Mouse (Mus musculus) liver, postnatal 0 days (tissue): ENCODE data around the gene Slc16a6. TPM values are rescaled to one million over a fixed set of nuclear protein-coding genes. Genes with fewer than 3 reads are reported as not detected.

Experiments
- ATAC-seq: fragments of 200-750 bp; cut with Nextera tagmentation; 2 replicates; pipeline ENCODE4 v1.8.0; 2017; ENCODE audit warnings: mild to moderate bottlenecking, moderate library complexity
- DNase-seq: peaks from one replicate; pipeline ENCODE4 v3.0.0-alpha.2; 2016
- H3K27ac ChIP-seq: fragments of 300-500 bp; sonication (generic); 2 replicates; pipeline ENCODE4 v1.5.1; 2014; ENCODE audit warnings: antibody characterized with exemption, moderate library complexity, mild to moderate bottlenecking, low read depth
- H3K27me3 ChIP-seq: fragments of 300-500 bp; sonication (generic); 2 replicates; pipeline ENCODE4 v1.6.1; 2014; ENCODE audit warnings: low read length, control low read depth, mixed read lengths; ENCODE audit not compliant: insufficient read depth
- H3K36me3 ChIP-seq: fragments of 300-500 bp; sonication (generic); replicated peaks from 2 replicates; pipeline ENCODE4 v1.6.1; 2014; ENCODE audit warnings: mild to moderate bottlenecking, control low read depth, low read length, moderate library complexity, mixed read lengths; ENCODE audit not compliant: insufficient read depth
- H3K4me1 ChIP-seq: fragments of 300-500 bp; sonication (generic); 2 replicates; pipeline ENCODE4 v1.6.1; 2014; ENCODE audit warnings: antibody characterized with exemption, mild to moderate bottlenecking, control low read depth; ENCODE audit not compliant: insufficient read depth
- H3K4me2 ChIP-seq: fragments of 300-500 bp; sonication (generic); 2 replicates; pipeline ENCODE4 v1.6.1; 2014; ENCODE audit warnings: low read depth, mild to moderate bottlenecking, low read length, moderate library complexity, mixed read lengths
- H3K4me3 ChIP-seq: fragments of 300-500 bp; sonication (generic); 2 replicates; pipeline ENCODE4 v1.5.1; 2014; ENCODE audit warnings: low read depth, low read length
- H3K9ac ChIP-seq: fragments of 300-500 bp; sonication (generic); replicated peaks from 2 replicates; pipeline ENCODE4 v1.6.1; 2014; ENCODE audit warnings: mild to moderate bottlenecking, moderate library complexity
- H3K9me3 ChIP-seq: fragments of 300-500 bp; sonication (generic); 2 replicates; pipeline ENCODE4 v1.6.1; 2016; ENCODE audit warnings: mild to moderate bottlenecking, control low read depth, low read length, mixed read lengths
- CTCF ChIP-seq: sonication (generic); IDR thresholded peaks from 2 replicates; pipeline ENCODE4 v1.5.1; 2016; ENCODE audit warnings: antibody characterized with exemption, low read depth
- EP300 ChIP-seq: IDR thresholded peaks from 2 replicates; pipeline ENCODE4 v1.6.1; 2016; ENCODE audit warnings: antibody characterized with exemption, low read depth, mild to moderate bottlenecking
- WGBS: fragments of 180-500 bp; shearing (Covaris S2); extraction: QIAGEN DNeasy Blood & Tissue Kit; methylation state at CpG from one replicate; pipeline ENCODE4 v1.1.7; 2014; ENCODE audit not compliant: insufficient replicate concordance; 5-methylcytosine and 5-hydroxymethylcytosine counted together
- polyA plus RNA-seq: library from polyadenylated mRNA; unstranded; fragments of >200 nt; fragmentation: Nextera tagmentation; extraction: Ambion mirVana; gene quantifications from 2 replicates; pipeline ENCODE4 v1.2.1, GENCODE M21; 2015

Gene Slc16a6
- polyA plus RNA-seq, 1 experiment from 2014 or later: 18.8 TPM

GRCm38 (mm10) chr11:109444600-109444999 lies 28.8 kb downstream of the Slc16a6 start:
- H3K4me1 ChIP-seq: peaks cover 10% of the 10 kb centered on the region
- ATAC-seq (no peak), DNase-seq (peak; percentile 62)
- TF ChIP-seq EP300: no peak
- TF ChIP-seq CTCF: peak; percentile 72
- no peak overlapping the region for H3K27ac ChIP-seq
- no peaks in the 10 kb centered on the region for H3K9me3 ChIP-seq
- 54% methylated on average over 7 of the region's 7 CpGs for WGBS
- no peak overlapping the region for H3K4me3 ChIP-seq
- no peak overlapping the region for H3K9ac ChIP-seq
- no peaks in the 10 kb centered on the region for H3K27me3 ChIP-seq
- no peak overlapping the region for H3K4me2 ChIP-seq
- H3K36me3 ChIP-seq: no peaks in the 10 kb centered on the region

DNA sequence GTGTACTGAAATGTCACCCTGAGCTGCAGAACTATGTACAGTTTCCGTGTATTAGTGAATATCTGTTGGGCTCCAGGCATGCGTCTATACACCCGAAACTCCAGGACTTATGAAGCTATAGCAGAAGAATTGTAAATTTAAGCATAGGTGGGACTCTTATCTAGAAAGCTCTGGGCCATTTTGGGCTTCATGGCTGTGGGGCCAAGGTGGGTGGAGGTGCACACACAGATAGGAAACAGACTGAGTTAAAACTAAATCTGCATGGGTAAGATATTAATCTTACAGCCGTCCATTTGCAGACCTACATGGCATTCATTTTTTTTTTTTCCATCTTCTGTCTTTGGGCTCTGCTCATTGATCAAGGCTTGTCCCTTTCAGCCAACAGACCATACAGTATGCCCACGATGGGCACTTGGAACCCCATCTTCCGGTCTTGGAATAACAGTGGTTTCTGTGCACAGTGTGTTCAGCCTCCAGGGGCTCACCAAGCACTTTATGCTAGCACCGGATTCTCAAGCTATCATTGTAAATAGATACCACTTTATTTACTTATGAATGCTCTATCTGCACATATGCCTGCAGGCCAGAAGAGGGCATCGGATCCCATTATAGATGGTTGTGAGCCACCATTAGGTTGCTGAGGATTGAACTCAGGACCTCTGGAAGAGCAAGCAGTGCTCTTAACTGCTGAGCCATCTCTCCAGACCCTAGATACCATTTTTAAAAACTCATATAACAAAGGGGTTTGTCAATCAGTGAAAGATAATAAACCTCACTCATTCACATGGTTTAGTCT lies 29.7 kb downstream of the Slc16a6 start:
- Histone ChIP-seq H3K4me1 (peaks cover 12% of the 10 kb centered on the region), H3K27me3 (no peaks in the 10 kb centered on the region), H3K9me3 (no peaks in the 10 kb centered on the region), H3K9ac (no peak overlapping the region), H3K36me3 (no peaks in the 10 kb centered on the region), H3K27ac (no peak overlapping the region), H3K4me3 (no peak overlapping the region), H3K4me2 (no peak overlapping the region)
- no peak for ATAC-seq
- no peak for DNase-seq
- TF ChIP-seq EP300 (no peak), CTCF (peak; percentile 46)
- 70% methylated on average over 8 of the region's 8 CpGs for WGBS

DNA sequence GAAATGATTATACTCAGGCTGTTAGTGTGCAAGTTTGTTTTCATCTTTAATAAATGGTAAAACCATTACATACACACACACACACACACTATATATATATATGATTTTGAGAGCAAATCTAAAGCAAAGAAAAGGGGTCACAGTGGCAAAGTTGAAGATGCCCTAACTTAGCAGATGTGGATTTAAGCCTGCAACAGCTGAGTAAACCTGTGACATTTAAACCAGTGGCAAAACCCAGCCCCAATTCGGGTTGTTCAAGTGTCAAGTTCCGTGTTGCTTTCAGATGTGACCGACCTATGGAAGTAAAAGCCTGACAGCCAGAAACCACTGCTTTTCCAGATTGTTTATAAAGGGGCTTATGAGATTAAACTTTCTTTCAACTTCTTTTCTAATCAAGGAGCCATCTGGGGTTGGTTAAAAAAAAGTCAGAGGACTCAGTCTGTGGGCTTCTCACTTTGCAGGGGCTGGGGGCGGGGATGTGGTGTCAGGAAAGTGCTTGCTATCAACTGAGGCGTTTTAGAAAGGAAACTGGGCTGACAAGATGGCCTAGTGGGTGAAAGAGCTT lies 31.1 kb downstream of the Slc16a6 start:
- Histone ChIP-seq H3K4me3 (no peak overlapping the region), H3K9ac (no peak overlapping the region), H3K9me3 (no peaks in the 10 kb centered on the region), H3K4me2 (no peak overlapping the region), H3K4me1 (peaks cover 12% of the 10 kb centered on the region), H3K36me3 (no peaks in the 10 kb centered on the region), H3K27me3 (no peaks in the 10 kb centered on the region), H3K27ac (no peak overlapping the region)
- 50% methylated on average over 5 of the region's 5 CpGs for WGBS
- no peak for ATAC-seq
- TF ChIP-seq EP300: no peak
- no peak for TF ChIP-seq CTCF
- DNase-seq: no peak

DNA sequence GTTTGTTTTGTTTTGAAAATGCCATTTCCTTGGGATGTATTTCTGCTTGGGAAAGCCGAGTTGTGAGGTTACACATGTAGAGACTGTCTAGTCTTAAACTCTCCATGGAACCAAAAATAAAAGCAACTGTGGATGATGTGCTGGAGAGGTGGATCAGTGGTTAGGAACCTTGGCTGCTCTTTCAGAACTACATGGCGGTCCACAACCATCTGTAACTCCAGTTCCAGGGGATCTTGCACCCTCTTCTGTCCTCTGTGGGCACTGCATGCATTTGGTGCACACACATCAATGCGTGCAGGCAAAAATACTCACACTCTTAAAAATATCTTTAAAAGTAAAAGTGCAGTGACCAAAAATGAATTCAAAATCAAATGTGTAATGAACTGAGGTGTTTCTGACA lies 32.3 kb downstream of the Slc16a6 start:
- peak; percentile 86 for TF ChIP-seq CTCF
- TF ChIP-seq EP300: no peak
- 59% methylated on average over 3 of the region's 3 CpGs for WGBS
- Histone ChIP-seq H3K27me3 (no peaks in the 10 kb centered on the region), H3K9me3 (no peaks in the 10 kb centered on the region), H3K4me3 (no peak overlapping the region), H3K9ac (no peak overlapping the region), H3K36me3 (peaks cover 3% of the 10 kb centered on the region), H3K4me2 (no peak overlapping the region), H3K27ac (no peak overlapping the region), H3K4me1 (peaks cover 12% of the 10 kb centered on the region)
- DNase-seq (peak; percentile 69), ATAC-seq (peak; percentile 41; the same call in 1 of the 2 replicates)

DNA sequence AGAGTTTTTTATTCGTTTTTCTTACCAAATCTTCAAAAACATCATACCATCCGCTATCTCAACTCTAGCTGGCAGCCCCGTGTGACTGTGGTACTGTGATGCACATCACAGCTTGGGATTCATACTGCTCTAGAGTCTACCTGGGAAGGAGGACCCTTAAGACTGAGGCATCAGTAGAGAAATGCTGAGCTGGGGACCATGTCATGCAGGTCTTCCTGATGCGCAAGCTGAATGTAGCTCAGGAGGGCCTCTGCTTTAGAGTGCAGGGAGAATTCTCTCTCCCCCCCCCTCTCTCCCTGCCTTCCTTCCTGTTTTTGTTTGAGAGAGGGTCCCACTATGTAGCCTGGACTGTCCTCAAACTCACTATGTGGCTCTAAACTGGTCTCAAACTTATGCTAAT lies 32.8 kb downstream of the Slc16a6 start:
- H3K27me3 ChIP-seq: no peaks in the 10 kb centered on the region

GRCm38 (mm10) chr11:109439829-109440340 lies 33.5 kb downstream of the Slc16a6 start:
- peaks cover 12% of the 10 kb centered on the region for H3K4me1 ChIP-seq
- no peaks in the 10 kb centered on the region for H3K27me3 ChIP-seq
- peak overlapping the region; percentile 81 for H3K4me2 ChIP-seq
- H3K9me3 ChIP-seq: no peaks in the 10 kb centered on the region
- H3K27ac ChIP-seq: peak overlapping the region; percentile 55
- TF ChIP-seq EP300: no peak
- TF ChIP-seq CTCF: peak; percentile 24; the same call in 1 of the 2 replicates
- WGBS: 1% methylated on average over 32 of the region's 32 CpGs
- DNase-seq (peak; percentile 81), ATAC-seq (peak; percentile 82)
- peaks cover 15% of the 10 kb centered on the region for H3K36me3 ChIP-seq
- H3K9ac ChIP-seq: peak overlapping the region; percentile 65
- H3K4me3 ChIP-seq: peak overlapping the region; percentile 59

More for the DNA sequence above, 32.8 kb downstream of the Slc16a6 start:
- H3K9ac ChIP-seq: peak overlapping the region; percentile 65
- no peak for DNase-seq
- no peak overlapping the region for H3K27ac ChIP-seq
- H3K4me2 ChIP-seq: peak overlapping the region; percentile 81
- H3K4me3 ChIP-seq: peak overlapping the region; percentile 59
- 54% methylated on average over 4 of the region's 4 CpGs for WGBS
- H3K36me3 ChIP-seq: peaks cover 8% of the 10 kb centered on the region
- H3K9me3 ChIP-seq: no peaks in the 10 kb centered on the region
- TF ChIP-seq CTCF (no peak), EP300 (no peak)
- peaks cover 12% of the 10 kb centered on the region for H3K4me1 ChIP-seq
- ATAC-seq: no peak
